Mouse (Mus musculus) MEL (cell line): Measurements from ENCODE around the gene Camta1.

Source experiments
- CHD1 ChIP-seq: IDR thresholded peaks from 2 replicates; pipeline ENCODE4 v1.6.1; 2012; ENCODE audit warnings: low read depth, mild to moderate bottlenecking, inconsistent platforms, low read length, improper control_type of control experiment
- CHD2 ChIP-seq: IDR thresholded peaks from 2 replicates; pipeline ENCODE4 v1.6.1; 2011; ENCODE audit warnings: low read length, improper control_type of control experiment
- CTCF ChIP-seq, 3 experiments: IDR thresholded peaks in 2 of 3; conservative IDR thresholded peaks in 1 of 3; 2 replicates each; pipeline ENCODE4 v1.5.1; 2011 to 2012; ENCODE audit warnings: low read length in 3 of 3, low read depth in 2 of 3, mild to moderate bottlenecking in 2 of 3, improper control_type of control experiment in 1 of 3, inconsistent platforms in 1 of 3, mixed read lengths in 1 of 3, moderate library complexity in 1 of 3; ENCODE audit not compliant: control insufficient read depth in 1 of 3, insufficient read depth in 1 of 3, poor library complexity in 1 of 3, severe bottlenecking in 1 of 3
- EP300 ChIP-seq, 2 experiments: IDR thresholded peaks; 2 replicates each; pipeline ENCODE4 v1.6.1; 2011; ENCODE audit warnings: improper control_type of control experiment in 2 of 2, low read length in 2 of 2, low read depth in 1 of 2, mild to moderate bottlenecking in 1 of 2
- GATA1 ChIP-seq: IDR thresholded peaks from 2 replicates; pipeline ENCODE4 v1.6.1; 2011; ENCODE audit warnings: low read depth, low read length, improper control_type of control experiment
- MAFK ChIP-seq: IDR thresholded peaks from 2 replicates; pipeline ENCODE4 v1.6.1; 2011; ENCODE audit warnings: low read depth, mild to moderate bottlenecking, low read length, improper control_type of control experiment, borderline replicate concordance
- POLR2A ChIP-seq, 2 experiments: IDR thresholded peaks; 2 replicates each; pipeline ENCODE4 v1.6.1; 2011 to 2012; ENCODE audit warnings: low read length in 2 of 2, mild to moderate bottlenecking in 2 of 2, control low read depth in 1 of 2, improper control_type of control experiment in 1 of 2, low read depth in 1 of 2, moderate library complexity in 1 of 2; ENCODE audit not compliant: control insufficient read depth in 1 of 2, insufficient read depth in 1 of 2, poor library complexity in 1 of 2
- POLR2AphosphoS2 ChIP-seq: IDR thresholded peaks from 2 replicates; pipeline ENCODE4 v1.6.1; 2011; ENCODE audit warnings: low read length, improper control_type of control experiment
- TCF12 ChIP-seq: IDR thresholded peaks from 2 replicates; pipeline ENCODE4 v1.6.1; 2014; ENCODE audit warnings: low read depth, mild to moderate bottlenecking, inconsistent platforms, low read length, improper control_type of control experiment, moderate library complexity
- UBTF ChIP-seq: IDR thresholded peaks from 2 replicates; pipeline ENCODE4 v1.6.1; 2012; ENCODE audit warnings: low read depth, mild to moderate bottlenecking, inconsistent platforms, low read length, improper control_type of control experiment, moderate library complexity, borderline replicate concordance; ENCODE audit not compliant: insufficient read depth
- USF1 ChIP-seq: IDR thresholded peaks from 2 replicates; pipeline ENCODE4 v1.6.1; 2014; ENCODE audit warnings: low read depth, mild to moderate bottlenecking, inconsistent platforms, low read length, improper control_type of control experiment, moderate library complexity

- TF ChIP-seq CTCF (IDR thresholded peaks at IDR 0.05 in 2 of 3, conservative IDR thresholded peaks at IDR 0.05 in 1 of 3; ENCODE audit: control insufficient read depth in 1 of 3, insufficient read depth in 1 of 3, low read depth in 2 of 3, low read length in 3 of 3, poor library complexity in 1 of 3, severe bottlenecking in 1 of 3) (no peak), TCF12 (no peak), POLR2AphosphoS2 (no peak), POLR2A (IDR thresholded peaks at IDR 0.05; ENCODE audit: control insufficient read depth in 1 of 2, insufficient read depth in 1 of 2, low read depth in 1 of 2, low read length in 2 of 2, poor library complexity in 1 of 2) (no peak), USF1 (no peak), CHD1 (no peak), CHD2 (no peak), UBTF (no peak), GATA1 (no peak), EP300 (IDR thresholded peaks at IDR 0.05; ENCODE audit: low read depth in 1 of 2, low read length in 2 of 2) (no peak), MAFK (no peak)
These were observed 452.9 kb downstream of the Camta1 start for GRCm38 (mm10) chr4:151408811-151409210.
